Mouse (Mus musculus): Measurements from ENCODE around the gene Wasf2.

Gene Wasf2

DNA sequence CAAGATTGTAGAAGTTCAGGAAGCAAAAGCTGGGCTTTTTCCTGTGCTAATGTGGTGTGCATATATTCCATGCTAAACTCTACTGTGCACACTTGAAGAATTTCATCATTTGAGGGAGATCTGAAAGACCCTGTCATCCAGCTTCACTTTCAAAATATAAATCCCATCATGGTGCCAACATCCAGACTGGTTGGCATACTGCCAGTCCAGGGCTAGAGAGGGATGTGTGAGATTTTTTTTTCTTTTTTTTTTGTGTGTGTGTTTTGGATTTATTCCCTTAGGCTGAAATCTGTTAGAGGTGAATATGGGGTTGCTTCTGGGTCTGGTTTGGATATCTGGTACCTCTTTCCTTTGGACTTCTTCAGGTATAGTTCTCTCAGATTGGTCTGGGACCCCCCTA is 40.3 kb downstream of the Wasf2 start:
- no peak for ATAC-seq (ENCODE audit: insufficient number of reproducible peaks, low FRiP score, low TSS enrichment)

DNA sequence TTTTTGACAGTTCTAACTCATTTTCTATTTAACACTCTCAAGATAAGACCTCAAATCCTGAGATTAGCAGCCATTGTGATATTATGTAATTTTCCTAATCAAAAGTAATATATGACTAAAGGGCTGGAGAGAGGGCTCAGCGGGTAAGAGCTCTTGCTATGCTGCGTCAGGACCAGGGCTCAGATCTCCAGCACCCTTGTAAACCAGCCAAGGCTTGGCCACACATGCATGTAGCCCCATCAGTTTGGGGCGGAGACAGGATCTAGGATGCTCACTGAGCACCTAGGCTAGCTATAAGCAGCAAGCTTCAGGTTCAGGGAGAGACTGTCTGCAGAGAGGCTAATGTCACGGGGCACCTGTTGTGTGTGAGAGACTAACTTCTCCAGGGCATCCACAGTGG is 42.1 kb downstream of the Wasf2 start:
- no peak for ATAC-seq (ENCODE audit: insufficient number of reproducible peaks, low FRiP score, low TSS enrichment)

DNA sequence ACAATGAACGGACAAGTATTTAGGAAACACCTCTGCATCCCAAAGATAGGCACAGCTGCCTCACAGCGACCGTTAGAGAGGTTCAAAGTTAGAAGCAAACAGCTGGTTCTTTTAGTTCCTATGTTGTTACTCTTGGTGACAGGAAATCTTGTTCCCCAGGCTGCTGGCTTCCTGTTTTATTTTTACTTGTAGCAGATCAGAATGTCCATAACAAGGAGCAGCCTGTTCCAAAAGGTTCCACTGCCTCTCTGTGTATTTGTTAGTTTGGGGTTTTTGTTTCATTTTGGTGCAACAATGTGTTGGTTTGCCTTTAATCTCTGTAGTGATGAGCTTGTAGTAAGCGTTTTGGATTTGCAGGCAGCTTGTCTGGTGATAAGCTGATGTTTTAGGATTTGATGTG is 44.1 kb downstream of the Wasf2 start:
- no peak for ATAC-seq (ENCODE audit: insufficient number of reproducible peaks, low FRiP score, low TSS enrichment)

DNA sequence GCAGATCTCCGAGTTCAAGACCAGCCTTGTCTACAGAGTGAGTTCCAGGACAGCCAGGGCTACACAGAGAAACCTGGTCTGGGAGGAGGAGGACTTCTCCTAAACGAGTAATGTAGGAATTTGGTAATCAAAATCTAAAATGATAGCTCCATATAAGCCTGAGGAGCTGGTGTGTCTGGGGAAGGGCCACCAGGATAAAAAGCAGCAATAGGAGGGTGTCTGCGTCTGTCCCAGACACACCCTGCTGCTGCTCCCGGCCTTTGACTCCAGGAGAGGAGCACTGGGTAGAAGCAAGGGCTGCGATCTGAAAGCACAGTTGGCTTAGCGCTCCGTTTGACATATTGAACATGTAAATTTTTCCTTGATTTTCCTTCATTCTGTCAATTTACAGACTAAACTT is 45.0 kb downstream of the Wasf2 start:
- ATAC-seq (ENCODE audit: insufficient number of reproducible peaks, low FRiP score, low TSS enrichment) = no peak

DNA sequence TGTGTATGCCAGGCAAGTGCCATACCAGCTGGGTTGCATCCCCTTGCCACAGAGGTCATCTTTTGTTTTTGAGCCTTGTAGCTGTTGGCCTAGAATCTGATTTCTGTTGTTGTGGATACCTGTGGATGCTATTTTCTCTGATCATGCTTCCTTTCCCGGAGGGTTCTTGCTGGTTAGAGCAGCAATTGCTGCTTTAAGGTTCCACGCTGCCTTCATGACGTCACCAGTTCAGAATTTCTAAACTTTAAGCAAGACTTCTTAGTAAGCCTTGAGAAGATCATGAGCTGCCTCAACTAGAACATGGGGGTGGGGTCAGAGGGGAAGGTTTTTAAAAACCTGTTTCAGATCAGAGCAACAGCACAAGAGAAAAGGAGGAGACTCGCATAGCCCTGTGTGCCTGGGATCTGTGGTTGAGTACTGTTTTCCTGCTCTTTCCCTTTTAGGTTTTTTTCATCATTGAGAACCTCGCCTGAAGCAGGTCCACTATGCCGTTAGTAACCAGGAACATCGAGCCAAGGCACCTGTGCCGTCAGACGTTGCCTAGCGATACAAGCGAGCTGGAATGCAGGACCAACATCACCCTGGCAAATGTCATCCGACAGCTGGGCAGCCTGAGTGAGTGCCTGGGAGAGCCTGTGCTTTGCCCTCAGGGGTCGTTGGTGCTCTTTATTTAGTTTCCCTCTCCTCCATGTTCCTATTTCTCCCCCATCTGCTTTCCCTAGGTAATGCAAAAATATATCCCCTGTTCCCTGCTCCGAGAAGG is 45.9 kb downstream of the Wasf2 start:
- ATAC-seq (ENCODE audit: insufficient number of reproducible peaks, low FRiP score, low TSS enrichment) = no peak; the same call in 1 of the 2 replicates

DNA sequence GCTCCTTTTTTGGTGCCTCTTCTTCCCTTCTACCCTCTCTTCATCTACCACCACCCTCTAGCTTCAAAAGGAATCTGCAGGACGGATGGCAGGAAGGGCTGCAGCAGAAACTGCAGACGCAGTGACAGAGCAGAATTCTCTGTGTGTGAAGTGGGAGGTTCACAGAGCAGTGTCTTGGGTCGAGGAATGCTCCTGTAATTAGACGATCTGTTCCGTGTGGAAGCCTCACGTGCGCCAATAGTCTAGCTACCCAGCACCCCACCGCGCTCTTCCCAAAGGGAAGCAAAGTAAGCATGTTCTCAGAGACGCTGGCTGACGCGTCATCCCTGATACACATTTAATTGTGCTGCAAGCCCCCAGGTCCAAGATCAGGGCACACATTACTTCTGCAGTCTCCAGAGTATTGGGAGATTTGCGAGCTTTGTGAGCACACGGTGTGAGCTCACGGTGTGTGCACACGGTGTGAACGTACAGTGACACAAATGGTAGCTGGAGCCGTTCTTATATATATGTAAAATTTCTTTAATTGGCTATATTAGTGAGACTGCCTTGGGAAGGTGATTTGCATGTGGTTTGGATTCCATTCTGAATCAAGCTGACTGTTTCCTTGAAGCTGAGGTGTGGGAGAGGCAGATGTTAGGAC is 46.6 kb downstream of the Wasf2 start:
- no peak for ATAC-seq (ENCODE audit: insufficient number of reproducible peaks, low FRiP score, low TSS enrichment)

DNA sequence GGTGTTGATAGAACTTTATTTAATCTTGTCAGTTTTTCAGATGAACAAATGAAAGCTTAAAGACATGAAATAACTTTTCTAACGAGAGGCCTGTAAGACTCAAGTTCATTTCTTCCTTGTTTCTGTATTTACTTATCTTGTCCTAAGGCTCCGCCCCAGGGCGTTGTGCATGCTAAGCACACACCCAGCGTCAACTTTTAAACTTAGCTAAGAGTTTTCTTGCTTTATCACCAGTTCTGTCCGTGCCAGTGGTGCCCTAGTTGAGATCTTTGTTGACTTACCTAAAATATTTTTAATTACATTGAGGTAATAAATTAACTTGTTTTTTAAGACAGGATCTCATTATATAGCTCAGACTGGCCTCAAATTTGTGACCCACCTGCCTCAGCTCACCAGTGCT is 48.0 kb downstream of the Wasf2 start:
- ATAC-seq (ENCODE audit: insufficient number of reproducible peaks, low FRiP score, low TSS enrichment) = no peak

DNA sequence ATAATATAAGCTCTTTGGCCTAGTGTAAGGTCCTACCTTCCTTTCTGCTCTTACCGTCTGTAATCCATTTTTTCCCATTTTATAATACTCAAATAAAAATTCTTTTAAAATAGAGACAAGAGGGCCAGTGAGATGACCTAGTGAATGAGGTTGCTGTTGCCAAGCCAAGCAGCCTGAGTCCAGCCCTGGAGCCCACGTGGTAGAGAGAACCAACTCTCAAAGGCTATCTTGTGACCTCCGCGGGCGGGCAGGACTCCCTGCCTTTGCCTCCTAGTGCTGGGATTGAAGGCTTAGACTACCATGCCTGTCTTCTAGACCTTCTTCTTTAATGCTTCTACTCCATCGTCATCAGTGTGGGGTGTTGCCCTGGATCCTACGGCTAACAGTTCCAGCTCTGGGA is 49.0 kb downstream of the Wasf2 start:
- ATAC-seq (ENCODE audit: insufficient number of reproducible peaks, low FRiP score, low TSS enrichment) = no peak

DNA sequence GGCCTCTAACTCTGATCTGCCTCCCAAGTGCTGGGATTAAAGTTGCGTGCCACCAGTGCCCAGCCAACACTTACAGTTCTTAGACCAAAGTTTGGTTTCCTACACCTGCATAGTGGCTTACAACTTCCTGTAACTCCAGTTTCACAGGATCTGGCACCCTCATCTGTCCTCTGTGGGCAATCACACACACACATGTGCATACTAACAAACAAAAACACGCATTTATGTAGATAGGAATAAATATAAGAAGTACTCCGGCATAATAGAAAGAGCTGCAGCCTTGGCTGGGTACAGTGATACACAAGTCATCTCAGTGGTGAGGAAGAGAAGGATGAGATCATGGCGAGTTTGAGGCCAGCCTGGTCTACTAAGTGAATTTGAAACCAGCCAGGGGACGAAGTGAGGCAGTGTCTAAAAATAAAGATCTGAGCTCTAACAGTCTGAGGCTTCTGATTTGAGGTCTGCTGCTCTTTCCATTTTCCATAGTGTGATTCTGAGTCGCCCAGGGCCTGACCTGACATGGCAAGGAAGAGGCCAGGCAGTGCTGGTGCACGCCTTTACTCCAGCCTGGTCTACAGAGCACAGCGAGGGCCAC is 52.2 kb downstream of the Wasf2 start:
- no peak for ATAC-seq (ENCODE audit: insufficient number of reproducible peaks, low FRiP score, low TSS enrichment)

DNA sequence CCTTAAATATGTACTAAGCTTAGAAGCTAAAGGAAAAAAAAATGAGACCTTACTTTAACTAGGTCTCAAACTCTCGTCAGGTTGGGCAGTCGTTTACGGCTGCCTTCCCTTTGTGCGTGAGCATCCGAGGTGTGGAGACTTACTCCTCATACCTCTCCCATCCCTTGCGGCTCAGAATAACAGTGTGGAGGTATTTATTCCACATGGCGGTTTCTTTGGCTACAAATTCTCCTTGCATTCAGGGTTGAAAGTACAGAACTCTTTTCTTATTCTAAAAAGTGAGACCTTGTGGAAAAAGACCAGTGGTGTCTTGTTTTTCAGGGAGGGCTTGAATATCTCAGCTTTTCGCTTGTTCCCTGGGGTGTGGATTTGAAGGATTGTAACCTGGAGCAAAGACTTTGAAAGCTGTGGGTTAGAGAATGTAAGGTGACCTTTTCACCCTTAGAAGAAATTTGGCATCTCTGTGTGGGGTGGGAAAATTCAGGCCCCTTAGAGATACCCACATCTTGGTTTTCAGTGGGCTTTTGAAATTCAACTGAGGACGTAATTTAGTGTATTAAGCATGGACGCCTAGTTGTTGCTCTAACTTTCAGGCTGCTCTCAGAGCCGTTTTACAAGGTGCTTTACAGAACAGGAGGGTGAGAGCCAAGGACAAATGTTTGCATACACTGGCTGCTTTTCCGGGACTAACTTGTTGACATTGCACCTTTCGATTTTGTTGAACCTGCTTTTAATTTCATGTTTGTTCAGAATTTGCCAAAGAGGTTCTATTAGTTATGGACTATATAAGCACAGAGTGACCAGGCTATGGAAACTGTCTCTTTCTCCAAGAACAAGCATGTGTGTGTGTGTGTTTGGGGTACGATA is 54.0 kb downstream of the Wasf2 start:
- no peak for ATAC-seq (ENCODE audit: insufficient number of reproducible peaks, low FRiP score, low TSS enrichment)

DNA sequence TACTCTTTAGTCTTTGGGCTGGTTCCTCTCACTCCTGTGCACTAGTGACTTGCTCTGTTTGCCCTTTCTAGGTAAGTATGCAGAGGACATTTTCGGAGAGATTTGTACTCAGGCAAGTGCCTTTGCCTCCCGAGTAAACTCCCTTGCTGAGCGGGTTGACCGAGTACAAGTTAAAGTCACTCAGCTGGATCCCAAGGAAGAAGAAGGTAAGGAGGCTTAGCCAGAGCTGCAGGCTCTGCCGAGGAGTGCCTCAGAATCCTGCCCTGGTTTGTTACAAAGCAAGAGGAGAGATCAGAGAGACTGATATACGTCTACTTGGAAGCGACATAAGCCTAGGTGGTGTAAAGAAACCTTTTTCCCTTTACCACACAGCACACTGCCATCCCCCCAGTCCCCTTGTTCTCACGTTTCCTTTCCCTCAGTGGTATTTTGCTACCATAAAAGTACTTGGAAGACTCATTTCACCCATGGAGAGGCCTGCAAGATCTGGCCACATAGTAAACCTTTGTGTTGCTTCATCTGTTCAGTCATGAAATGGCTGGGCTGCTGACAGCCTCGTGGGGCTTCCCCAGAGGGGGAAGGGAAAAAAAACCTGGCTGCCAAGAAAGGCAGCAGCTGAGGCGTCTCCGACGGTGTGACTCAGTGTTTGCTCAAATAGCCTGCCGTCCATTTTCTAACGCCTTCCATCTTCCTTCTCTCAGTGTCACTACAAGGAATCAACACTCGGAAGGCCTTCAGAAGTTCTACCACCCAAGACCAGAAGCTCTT is 54.8 kb downstream of the Wasf2 start:
- ATAC-seq (ENCODE audit: insufficient number of reproducible peaks, low FRiP score, low TSS enrichment) = no peak

DNA sequence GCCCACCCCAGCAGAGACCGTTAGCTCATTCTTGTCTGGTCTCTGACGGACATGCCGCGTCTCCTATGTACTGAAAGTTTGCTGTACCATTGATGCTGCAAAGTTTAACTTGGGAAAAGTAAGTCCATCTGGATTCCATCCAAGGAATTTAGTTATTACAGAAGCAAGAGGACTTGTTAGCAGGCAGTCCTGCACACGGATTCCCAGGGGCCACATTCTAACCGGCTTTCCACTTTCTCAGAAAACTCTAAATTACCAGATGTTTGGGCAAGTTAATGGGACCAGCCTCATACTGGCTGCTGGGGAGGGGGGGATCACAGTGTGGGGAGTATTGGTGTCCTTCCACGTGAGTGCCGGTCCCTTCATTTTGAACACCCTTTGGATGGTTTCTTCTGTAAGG is 55.6 kb downstream of the Wasf2 start:
- ATAC-seq (ENCODE audit: insufficient number of reproducible peaks, low FRiP score, low TSS enrichment) = no peak

DNA sequence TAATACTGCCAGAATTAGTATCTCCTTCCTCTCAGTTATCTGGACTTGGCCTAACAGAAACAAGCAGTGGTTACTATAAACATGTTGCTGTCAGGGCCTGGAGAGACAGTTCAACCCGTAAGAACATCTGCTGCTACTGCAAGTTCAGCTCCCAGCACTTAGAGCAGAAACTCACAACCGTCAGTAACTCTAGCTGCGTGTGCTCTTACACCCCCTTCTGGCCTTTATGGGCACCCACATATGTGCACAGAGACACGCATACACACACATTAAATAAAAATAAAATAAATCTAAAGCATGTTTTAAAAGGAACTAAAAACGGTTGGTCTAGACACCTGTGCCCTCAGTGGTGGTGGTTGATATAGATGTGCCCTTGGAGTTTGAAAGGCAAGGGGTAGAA is 56.6 kb downstream of the Wasf2 start:
- ATAC-seq (ENCODE audit: insufficient number of reproducible peaks, low FRiP score, low TSS enrichment) = no peak

DNA sequence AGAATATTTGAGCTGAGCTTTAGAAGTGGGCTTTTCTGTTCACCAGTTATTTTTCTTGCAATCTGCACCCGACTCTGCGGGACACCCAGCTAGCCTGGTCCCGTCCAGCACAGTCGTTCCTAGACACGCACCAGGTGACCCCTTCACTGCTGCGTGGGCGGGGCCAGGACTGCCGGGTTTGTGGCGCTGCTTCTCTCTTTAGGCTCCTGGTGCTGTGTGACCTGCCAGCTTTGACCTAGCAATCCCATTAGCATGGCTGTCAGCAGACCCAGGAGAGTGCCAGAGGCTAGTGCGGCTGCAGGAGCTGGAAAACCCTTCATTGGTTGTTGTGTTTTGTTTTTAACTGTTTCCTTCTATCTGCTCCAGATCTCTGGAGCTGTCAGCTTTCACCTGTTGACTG is 59.1 kb downstream of the Wasf2 start:
- no peak for ATAC-seq (ENCODE audit: insufficient number of reproducible peaks, low FRiP score, low TSS enrichment)

DNA sequence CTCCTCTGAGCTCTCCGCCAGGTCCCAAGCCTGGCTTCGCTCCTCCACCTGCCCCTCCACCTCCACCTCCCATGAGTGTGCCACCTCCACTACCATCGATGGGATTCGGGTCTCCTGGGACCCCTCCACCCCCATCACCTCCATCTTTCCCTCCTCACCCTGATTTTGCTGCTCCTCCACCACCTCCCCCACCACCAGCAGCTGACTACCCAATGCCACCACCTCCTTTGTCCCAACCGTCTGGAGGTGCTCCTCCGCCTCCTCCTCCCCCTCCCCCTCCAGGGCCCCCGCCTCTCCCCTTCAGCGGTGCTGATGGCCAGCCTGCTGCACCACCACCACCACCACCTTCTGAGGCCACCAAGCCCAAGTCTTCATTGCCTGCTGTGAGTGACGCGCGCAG is 64.2 kb downstream of the Wasf2 start:
- ATAC-seq (ENCODE audit: insufficient number of reproducible peaks, low FRiP score, low TSS enrichment) = no peak

DNA sequence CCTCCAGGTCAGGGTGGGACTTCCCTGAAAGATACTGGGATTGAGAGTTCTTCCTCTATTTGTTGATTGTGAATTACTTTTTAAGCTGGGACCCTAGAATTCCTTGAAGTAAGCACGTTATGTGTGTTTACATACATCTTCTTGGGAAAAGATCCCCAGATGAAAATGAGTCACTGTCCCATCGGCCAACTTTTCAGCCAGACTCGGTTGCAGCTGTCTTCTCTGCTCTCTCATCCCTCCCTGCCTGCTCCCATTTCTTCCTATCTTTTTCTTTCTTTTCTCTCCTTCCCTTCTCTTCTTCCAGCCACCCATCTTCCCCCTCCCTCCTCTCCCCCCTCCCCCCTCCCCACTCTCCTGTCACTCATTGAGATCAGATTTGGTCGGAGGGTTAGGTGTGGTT is 64.7 kb downstream of the Wasf2 start:
- ATAC-seq (ENCODE audit: insufficient number of reproducible peaks, low FRiP score, low TSS enrichment) = no peak

DNA sequence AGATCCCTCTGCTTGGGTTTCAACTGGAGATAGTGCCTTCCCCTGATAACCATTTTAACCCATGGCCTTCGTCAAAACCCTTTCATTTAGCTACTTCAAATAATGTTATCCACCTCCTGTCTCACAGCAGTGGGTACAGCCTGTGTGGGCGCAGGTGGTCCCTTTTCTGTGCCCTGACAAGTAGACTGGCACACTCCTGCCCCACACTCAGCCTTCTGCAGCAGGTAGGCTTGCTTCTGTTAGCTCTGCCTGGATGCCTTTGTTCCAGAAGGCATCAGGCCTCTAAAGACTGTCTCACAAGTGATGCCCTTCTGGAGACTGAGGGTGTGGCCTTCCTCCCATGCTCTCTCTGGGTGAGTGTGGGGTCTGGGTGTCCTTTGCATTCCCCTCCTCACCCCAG is 65.8 kb downstream of the Wasf2 start:
- no peak for ATAC-seq (ENCODE audit: insufficient number of reproducible peaks, low FRiP score, low TSS enrichment)

DNA sequence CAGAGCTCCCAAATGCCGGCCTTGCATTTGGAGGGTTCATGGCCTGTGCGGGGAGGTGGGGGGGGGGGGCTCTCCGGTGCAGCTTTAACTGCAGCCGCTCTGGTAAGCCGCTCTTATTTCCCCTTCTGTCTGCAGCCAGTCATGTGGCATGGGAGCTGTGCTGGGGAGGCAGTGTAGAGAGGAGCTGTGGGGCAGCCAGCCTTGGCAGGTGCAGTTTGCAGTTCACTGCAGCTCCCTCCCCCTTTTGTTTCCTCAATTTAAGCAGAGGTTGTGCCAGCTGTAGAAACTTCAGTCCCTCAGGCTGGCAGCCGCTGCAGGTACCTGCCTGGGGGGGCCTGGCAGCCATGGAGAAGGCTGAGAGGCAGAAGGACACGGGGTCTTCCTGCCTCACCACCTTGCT is 66.5 kb downstream of the Wasf2 start:
- ATAC-seq (ENCODE audit: insufficient number of reproducible peaks, low FRiP score, low TSS enrichment) = no peak

DNA sequence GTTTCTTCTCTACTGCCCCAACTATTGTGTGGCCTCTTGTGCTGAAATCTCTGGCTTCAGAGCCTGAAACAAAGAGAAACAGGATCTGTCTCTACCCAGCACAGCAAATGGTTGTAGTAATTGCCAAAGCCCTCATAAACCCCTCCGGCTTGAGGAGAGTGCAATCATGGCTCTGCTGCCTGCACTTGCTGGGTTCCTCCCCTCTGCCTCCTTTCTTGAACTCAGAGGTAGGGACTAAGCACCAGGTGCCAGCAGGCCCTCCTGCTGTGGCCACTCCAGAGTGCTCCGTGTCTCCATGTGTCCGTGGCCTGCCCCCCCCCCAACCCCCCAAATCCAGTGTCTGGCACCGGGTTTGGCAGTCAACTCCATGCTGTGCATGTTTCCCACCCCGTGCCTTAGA is 67.0 kb downstream of the Wasf2 start:
- ATAC-seq (ENCODE audit: insufficient number of reproducible peaks, low FRiP score, low TSS enrichment) = no peak

DNA sequence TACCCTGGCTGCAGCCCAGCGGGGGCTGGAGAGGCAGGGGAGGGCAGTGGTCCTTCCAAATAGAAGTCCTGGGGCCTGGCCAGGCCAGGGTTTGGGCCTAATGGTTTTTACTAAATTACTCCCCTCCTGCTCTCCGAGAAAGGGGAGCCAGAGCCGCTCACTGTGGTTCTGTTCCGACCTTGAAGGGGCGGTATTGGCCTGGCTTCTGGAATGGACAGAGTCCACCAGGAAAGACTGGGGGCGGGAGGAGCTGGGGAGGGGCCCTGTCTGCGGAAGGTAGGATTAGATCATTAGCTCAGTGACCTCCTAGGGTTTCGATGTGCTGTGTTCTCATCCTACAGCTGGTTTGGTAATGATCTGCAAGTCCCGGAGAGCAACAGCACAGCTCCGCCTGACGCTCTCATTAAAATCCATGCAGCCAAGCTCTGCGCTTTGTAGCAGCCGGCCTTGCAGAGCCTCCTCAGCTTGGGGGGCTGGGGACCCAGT is 67.5 kb downstream of the Wasf2 start:
- no peak for ATAC-seq (ENCODE audit: insufficient number of reproducible peaks, low FRiP score, low TSS enrichment)
